Mouse (Mus musculus) adrenal gland, adult 18-20 months (tissue): ENCODE data around the gene Btnl9. TPM values are rescaled to one million over a fixed set of nuclear protein-coding genes. Genes with fewer than 3 reads are reported as not detected.
"Not testable (repeated sequence)": the region's sequence is repeated elsewhere in the genome, so short reads cannot be mapped to it uniquely, and the experiment has no call there.

Experiments
- DNase-seq, 2 experiments: peaks; one replicate each; pipeline ENCODE4 v3.0.0; 2021 to 2022; ENCODE audit warnings: low spot score in 2 of 2
- long read RNA-seq, 2 experiments: library from polyadenylated mRNA; stranded (forward); transcript quantifications; one replicate each; pipeline ENCODE4 v2.0.0; 2021
- total RNA-seq, 2 experiments: library from RNA; stranded (reverse); gene quantifications; 1 replicate in 1 of 2; 2 replicates in 1 of 2; pipeline ENCODE4 v1.2.3; 2021

Btnl9 gene
- total RNA-seq, result 10 to 100 TPM; 26.2 to 32.8 TPM
- long read RNA-seq, experiment 1, full-length matches to known transcripts, result 5 of 9 reads
- long read RNA-seq, experiment 1, partial matches to known transcripts, result 2 of 9 reads
- long read RNA-seq, experiment 1, other reads (novel, unspliced or antisense), result 2 of 9 reads
- long read RNA-seq, experiment 2, full-length matches to known transcripts, result 4 of 10 reads
- long read RNA-seq, experiment 2, partial matches to known transcripts, result 4 of 10 reads
- long read RNA-seq, experiment 2, other reads (novel, unspliced or antisense), result 2 of 10 reads

GRCm38 (mm10) chr11:49186955-49187488 lies at the start of gene Btnl9:
Gene Btnl9, minus strand, starts transcription at chr11:49187159.
- no peak for DNase-seq

- DNase-seq, result no peak
Measured at GRCm38 (mm10) chr11:49235459-49236207, 48.7 kb upstream of the Btnl9 start.

GRCm38 (mm10) chr11:49232781-49233180 lies 45.8 kb upstream of the Btnl9 start:
- no peak for DNase-seq

- no peak for DNase-seq
Measured at GRCm38 (mm10) chr11:49224455-49224854, 37.5 kb upstream of the Btnl9 start.

- no peak for DNase-seq
Measured at GRCm38 (mm10) chr11:49219271-49219670, 32.3 kb upstream of the Btnl9 start.

GRCm38 (mm10) chr11:49213505-49213904 lies 26.5 kb upstream of the Btnl9 start:
- DNase-seq, result no peak

- no peak for DNase-seq
Measured at GRCm38 (mm10) chr11:49212577-49212976, 25.6 kb upstream of the Btnl9 start.

GRCm38 (mm10) chr11:49207495-49207894 lies 20.5 kb upstream of the Btnl9 start:
- no peak for DNase-seq

GRCm38 (mm10) chr11:49205080-49205590 lies 18.2 kb upstream of the Btnl9 start:
- no peak for DNase-seq

GRCm38 (mm10) chr11:49203771-49204497 lies 17.0 kb upstream of the Btnl9 start:
- no peak for DNase-seq

GRCm38 (mm10) chr11:49203129-49203768 lies 16.3 kb upstream of the Btnl9 start, which contains the start of gene Zfp62:
Gene Zfp62, plus strand, starts transcription at chr11:49203292.
- DNase-seq, result peak; percentile 91 to 94

GRCm38 (mm10) chr11:49202523-49203061 lies 15.6 kb upstream of the Btnl9 start:
- DNase-seq, result peak in 1 of 2 experiments; percentile 27

- DNase-seq, result no peak
Measured at GRCm38 (mm10) chr11:49202071-49202470, 15.1 kb upstream of the Btnl9 start.

GRCm38 (mm10) chr11:49201142-49201541 lies 14.2 kb upstream of the Btnl9 start:
- no peak for DNase-seq

- DNase-seq, result no peak
Measured at GRCm38 (mm10) chr11:49200666-49201065, 13.7 kb upstream of the Btnl9 start.

GRCm38 (mm10) chr11:49195819-49196322 lies 8.9 kb upstream of the Btnl9 start:
- DNase-seq, result peak in 1 of 2 experiments; percentile 8

GRCm38 (mm10) chr11:49194771-49195170 lies 7.8 kb upstream of the Btnl9 start:
- not testable (repeated sequence) for DNase-seq

- no peak for DNase-seq
Measured at GRCm38 (mm10) chr11:49191083-49191482, 4.1 kb upstream of the Btnl9 start.

GRCm38 (mm10) chr11:49189737-49190136 lies 2.8 kb upstream of the Btnl9 start:
- peak; percentile 47 to 65 for DNase-seq

GRCm38 (mm10) chr11:49187701-49188100 lies 742 bp upstream of the Btnl9 start:
- no peak for DNase-seq
